Mouse (Mus musculus): ENCODE data around the gene G430095P16Rik. TPM values are rescaled to one million over a fixed set of nuclear protein-coding genes. Genes with fewer than 3 reads are reported as not detected.
A peak's percentile ranks its signal among the peaks of the same experiment; 100 is the strongest.

Gene G430095P16Rik
- total and polyA plus RNA-seq, 2 experiments from 2014 or later: 1.1 TPM; not detected in 1

DNA sequence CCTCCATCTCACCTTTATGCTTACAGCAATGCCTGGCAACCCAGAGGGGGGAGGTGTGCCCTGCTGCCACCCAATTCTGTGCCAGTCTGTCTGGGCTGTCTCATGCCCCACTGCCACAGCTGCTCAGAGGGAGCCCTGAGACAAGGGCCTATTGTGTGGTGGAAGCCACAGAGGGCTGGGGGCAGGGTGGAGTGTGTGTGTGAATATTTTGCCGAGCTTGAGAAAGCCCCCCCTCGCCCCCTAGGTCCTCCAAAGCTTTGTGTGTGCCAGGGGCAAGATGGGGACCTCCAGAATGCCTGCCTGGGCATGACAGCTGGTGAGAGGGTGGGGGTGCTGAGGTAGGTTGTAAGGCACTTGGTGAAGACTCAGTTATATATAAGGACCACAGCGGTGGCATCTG, 5.7 kb downstream of the G430095P16Rik start:
- DNase-seq (ENCODE audit: low spot score) (peak; percentile 74), ATAC-seq (peak; percentile 77)
- no peak overlapping the region for H3K4me3 ChIP-seq (ENCODE audit: low read length)
- H3K9me3 ChIP-seq (ENCODE audit: low read length): no peaks in the 10 kb centered on the region
- no peaks in the 10 kb centered on the region for H3K27me3 ChIP-seq (ENCODE audit: insufficient read depth, low read length)
- H3K36me3 ChIP-seq (ENCODE audit: insufficient read depth, low read length): no peaks in the 10 kb centered on the region; the same call in 1 of the 2 replicates
- no peak overlapping the region for H3K9ac ChIP-seq (replicated peaks; ENCODE audit: low read length)
- no peak for TF ChIP-seq CTCF (IDR thresholded peaks at IDR 0.05; ENCODE audit: low read depth)
- WGBS: 33% methylated on average over 3 of the region's 3 CpGs
- peak overlapping the region; percentile 82 for H3K27ac ChIP-seq
- H3K4me1 ChIP-seq (ENCODE audit: insufficient read depth, low read length): peaks cover 64% of the 10 kb centered on the region
- no peak overlapping the region for H3K4me2 ChIP-seq (ENCODE audit: low read depth, low read length)

DNA sequence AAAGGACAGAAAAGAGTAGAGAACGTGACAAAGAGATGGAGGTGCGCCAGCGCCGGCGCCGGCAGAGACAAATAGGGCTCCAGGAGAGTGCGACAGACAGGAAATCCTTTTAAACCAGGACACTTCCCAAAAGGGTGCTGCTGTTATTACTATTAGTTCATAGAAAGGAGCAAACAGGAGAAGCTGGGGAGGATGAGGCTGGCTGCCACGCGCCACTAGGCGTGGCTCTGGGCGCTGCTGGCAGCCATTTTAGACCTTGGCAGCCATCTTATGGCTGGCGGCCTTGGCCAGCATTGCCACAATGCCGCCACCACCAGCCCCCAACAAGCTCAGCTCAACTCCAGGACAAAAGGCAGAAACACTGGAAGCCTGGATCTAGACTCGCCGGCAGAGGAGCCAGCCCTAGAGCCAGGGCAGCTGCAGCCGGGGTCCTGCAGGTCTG, 7.1 kb downstream of the G430095P16Rik start:
- ATAC-seq: peak; percentile 11; the same call in 1 of the 2 replicates
- no peak for TF ChIP-seq CTCF (IDR thresholded peaks at IDR 0.05; ENCODE audit: low read depth)
- H3K27me3 ChIP-seq (ENCODE audit: insufficient read depth, low read length): no peaks in the 10 kb centered on the region
- WGBS: 67% methylated on average over 16 of the region's 16 CpGs
- H3K36me3 ChIP-seq (ENCODE audit: insufficient read depth, low read length): no peaks in the 10 kb centered on the region; the same call in 1 of the 2 replicates
- H3K4me1 ChIP-seq (ENCODE audit: insufficient read depth, low read length): peaks cover 56% of the 10 kb centered on the region
- H3K4me3 ChIP-seq (ENCODE audit: low read length): no peak overlapping the region
- no peaks in the 10 kb centered on the region for H3K9me3 ChIP-seq (ENCODE audit: low read length)
- peak overlapping the region; percentile 34; the same call in 1 of the 2 replicates for H3K9ac ChIP-seq (replicated peaks; ENCODE audit: low read length)
- H3K4me2 ChIP-seq (ENCODE audit: low read depth, low read length): no peak overlapping the region
- peak overlapping the region; percentile 82 for H3K27ac ChIP-seq
- DNase-seq (ENCODE audit: low spot score): peak; percentile 67

DNA sequence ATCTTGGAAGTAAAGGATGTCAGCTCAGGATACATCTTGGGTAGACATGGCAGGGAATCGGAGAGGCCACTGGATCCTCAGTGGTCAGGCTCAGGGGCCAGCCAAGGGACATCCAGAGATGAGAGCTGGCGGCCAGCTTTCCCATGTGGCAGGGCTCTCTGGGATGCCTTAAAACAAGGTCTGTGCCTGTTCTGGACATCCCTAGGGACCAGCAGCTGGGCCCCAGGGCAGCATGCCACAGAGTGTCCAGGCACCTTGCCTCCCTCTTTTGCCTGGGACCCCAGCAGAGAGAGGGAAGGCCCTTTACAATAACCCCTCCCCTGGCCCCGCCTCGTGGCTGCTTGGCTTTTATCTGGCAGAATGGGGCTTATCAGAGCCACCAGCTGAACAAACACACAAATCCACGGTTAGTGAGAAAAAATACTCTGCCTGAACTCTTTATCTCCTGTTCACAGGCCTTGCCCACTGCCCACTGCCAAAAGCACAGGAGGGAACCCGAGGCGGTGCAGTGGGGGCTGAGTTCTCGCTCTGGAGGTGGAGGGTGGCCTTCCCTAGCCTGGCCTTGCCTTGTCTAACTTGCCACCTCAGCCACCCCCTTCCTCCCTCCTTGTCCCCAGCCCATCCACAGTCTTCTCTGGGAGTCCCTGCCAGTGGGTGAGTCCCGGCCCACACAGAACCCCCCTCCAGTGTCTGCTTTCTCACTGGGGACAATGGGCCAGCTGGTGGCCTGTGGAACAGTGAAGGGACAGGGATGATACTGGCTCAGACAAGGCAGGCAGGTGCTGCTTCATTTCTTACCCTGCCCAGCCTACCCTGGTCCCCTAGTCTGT, 7.9 kb downstream of the G430095P16Rik start:
- no peak for DNase-seq (ENCODE audit: low spot score)
- no peak; the same call in 1 of the 2 replicates for ATAC-seq

DNA sequence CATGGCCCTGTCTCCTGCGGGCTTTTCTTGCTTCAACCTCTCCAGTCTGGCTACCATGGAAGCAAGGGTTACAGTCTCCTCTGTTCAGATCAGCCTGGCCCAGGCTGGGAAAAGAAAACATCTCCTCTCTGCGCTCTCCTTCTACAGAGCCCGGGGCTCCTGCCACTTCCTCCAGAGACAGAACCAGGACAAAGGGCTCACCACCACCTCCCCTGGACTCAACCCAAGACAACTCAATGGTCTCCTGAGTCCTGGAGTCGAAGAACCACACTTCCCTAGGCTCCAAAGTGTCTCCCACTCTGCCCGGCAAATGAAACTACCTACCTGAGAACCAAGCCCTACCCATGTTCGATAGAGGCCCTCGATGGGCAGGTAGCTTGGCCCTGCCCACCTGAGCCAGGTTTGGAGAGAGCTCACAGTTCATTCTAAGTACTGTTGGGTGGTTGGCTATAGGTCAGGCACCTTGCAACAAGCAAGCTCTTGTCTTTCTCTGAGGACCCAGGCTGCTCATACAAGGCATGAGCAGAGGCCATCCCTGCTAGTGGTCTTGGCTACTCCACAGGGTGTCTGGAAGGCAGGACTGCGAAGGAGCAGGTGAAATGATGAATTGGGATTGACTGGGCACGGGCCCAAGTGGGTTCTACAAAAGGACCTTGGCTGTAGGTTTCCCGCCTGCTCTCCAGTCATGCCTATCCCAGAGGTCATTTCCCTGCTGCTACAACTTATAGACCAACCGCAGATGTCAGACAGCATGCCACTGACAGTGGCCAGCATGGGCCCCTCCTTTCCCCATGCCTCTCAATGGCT, 8.8 kb downstream of the G430095P16Rik start:
- 37% methylated on average over 11 of the region's 11 CpGs for WGBS
- Histone ChIP-seq H3K36me3 (ENCODE audit: insufficient read depth, low read length) (no peaks in the 10 kb centered on the region; the same call in 1 of the 2 replicates), H3K27me3 (ENCODE audit: insufficient read depth, low read length) (no peaks in the 10 kb centered on the region), H3K4me1 (ENCODE audit: insufficient read depth, low read length) (peaks cover 59% of the 10 kb centered on the region), H3K9ac (replicated peaks; ENCODE audit: low read length) (0 out of 2 replicates have a peak overlapping the region, but pooled peaks have one; percentile 34), H3K27ac (peak overlapping the region; percentile 82), H3K4me2 (ENCODE audit: low read depth, low read length) (no peak overlapping the region), H3K4me3 (ENCODE audit: low read length) (no peak overlapping the region), H3K9me3 (ENCODE audit: low read length) (no peaks in the 10 kb centered on the region)
- DNase-seq (ENCODE audit: low spot score) (peak; percentile 51), ATAC-seq (no peak)
- no peak for TF ChIP-seq CTCF (IDR thresholded peaks at IDR 0.05; ENCODE audit: low read depth)

More for the DNA sequence above, 7.9 kb downstream of the G430095P16Rik start:
- Histone ChIP-seq H3K4me2 (ENCODE audit: low read depth, low read length) (no peak overlapping the region), H3K27ac (peak overlapping the region; percentile 82), H3K27me3 (ENCODE audit: insufficient read depth, low read length) (no peaks in the 10 kb centered on the region), H3K9ac (replicated peaks; ENCODE audit: low read length) (peak overlapping the region; percentile 34), H3K4me1 (ENCODE audit: insufficient read depth, low read length) (peaks cover 59% of the 10 kb centered on the region), H3K4me3 (ENCODE audit: low read length) (no peak overlapping the region), H3K36me3 (ENCODE audit: insufficient read depth, low read length) (no peaks in the 10 kb centered on the region; the same call in 1 of the 2 replicates), H3K9me3 (ENCODE audit: low read length) (no peaks in the 10 kb centered on the region)
- 34% methylated on average over 9 of the region's 9 CpGs for WGBS
- TF ChIP-seq CTCF (IDR thresholded peaks at IDR 0.05; ENCODE audit: low read depth): no peak

DNA sequence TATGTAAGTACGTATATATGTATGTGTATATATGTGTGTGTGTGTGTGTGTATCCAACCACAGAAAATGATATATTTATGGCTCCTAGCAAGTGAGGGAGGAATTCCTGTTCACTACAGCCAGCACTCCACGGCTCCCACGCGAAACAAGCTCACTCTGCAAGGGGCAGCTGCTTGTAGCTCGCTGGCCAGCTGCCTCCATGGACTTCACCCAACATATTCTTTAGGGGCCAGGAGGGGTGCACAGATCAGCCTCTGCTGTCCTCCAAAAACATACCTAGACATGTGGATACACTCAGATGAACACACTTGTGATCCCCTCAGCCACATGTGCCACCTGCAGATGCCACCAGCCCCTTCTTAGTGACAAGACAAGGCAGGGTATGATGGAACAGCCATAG, 9.7 kb downstream of the G430095P16Rik start:
- H3K9me3 ChIP-seq (ENCODE audit: low read length): no peaks in the 10 kb centered on the region
- H3K27ac ChIP-seq: peak overlapping the region; percentile 82
- ATAC-seq (no peak), DNase-seq (ENCODE audit: low spot score) (no peak)
- H3K9ac ChIP-seq (replicated peaks; ENCODE audit: low read length): no peak overlapping the region
- WGBS: 48% methylated on average over 5 of the region's 5 CpGs
- no peak for TF ChIP-seq CTCF (IDR thresholded peaks at IDR 0.05; ENCODE audit: low read depth)
- peaks cover 60% of the 10 kb centered on the region for H3K4me1 ChIP-seq (ENCODE audit: insufficient read depth, low read length)
- H3K36me3 ChIP-seq (ENCODE audit: insufficient read depth, low read length): no peaks in the 10 kb centered on the region; the same call in 1 of the 2 replicates
- H3K4me3 ChIP-seq (ENCODE audit: low read length): no peak overlapping the region
- H3K4me2 ChIP-seq (ENCODE audit: low read depth, low read length): no peak overlapping the region
- no peaks in the 10 kb centered on the region for H3K27me3 ChIP-seq (ENCODE audit: insufficient read depth, low read length)

DNA sequence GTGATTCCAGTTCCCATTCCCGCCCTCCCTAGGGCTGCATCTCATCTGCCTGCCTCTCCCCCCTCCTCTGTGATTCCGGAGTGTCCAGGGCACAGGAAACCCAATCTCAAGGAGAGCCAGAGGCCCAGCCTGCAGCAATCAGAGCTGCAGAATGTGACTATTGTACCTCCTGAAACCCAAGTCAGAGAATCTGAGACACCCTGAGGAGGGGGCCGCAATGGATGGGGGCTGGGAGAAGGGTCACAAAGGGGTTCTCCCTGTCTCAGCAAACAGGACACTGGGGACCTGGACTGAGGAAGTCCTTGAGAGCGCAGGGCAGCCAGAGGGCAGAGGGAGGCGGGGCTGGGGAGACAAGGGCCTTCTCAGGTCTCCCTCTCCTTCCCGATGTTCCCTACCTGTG, 10.2 kb downstream of the G430095P16Rik start:
- Histone ChIP-seq H3K9ac (replicated peaks; ENCODE audit: low read length) (no peak overlapping the region), H3K27ac (peak overlapping the region; percentile 82), H3K27me3 (ENCODE audit: insufficient read depth, low read length) (no peaks in the 10 kb centered on the region), H3K9me3 (ENCODE audit: low read length) (no peaks in the 10 kb centered on the region), H3K4me3 (ENCODE audit: low read length) (no peak overlapping the region), H3K4me2 (ENCODE audit: low read depth, low read length) (no peak overlapping the region), H3K4me1 (ENCODE audit: insufficient read depth, low read length) (peaks cover 65% of the 10 kb centered on the region), H3K36me3 (ENCODE audit: insufficient read depth, low read length) (no peaks in the 10 kb centered on the region)
- TF ChIP-seq CTCF (IDR thresholded peaks at IDR 0.05; ENCODE audit: low read depth): no peak
- 43% methylated on average over 6 of the region's 6 CpGs for WGBS
- ATAC-seq (no peak), DNase-seq (ENCODE audit: low spot score) (no peak)

All from hindbrain, postnatal 0 days (tissue).